ENCODE assay signal across 36 mouse cellular contexts in genomic region chr4:141713598-141714142, GRCm38 (mm10). TPM values are rescaled to one million over a fixed set of nuclear protein-coding genes. Genes with fewer than 3 reads are reported as not detected.
DNase-seq lines count a peak whose midpoint lies in the region; ATAC-seq and TF ChIP-seq lines count a peak whose summit lies in the region.
"Had no signal": no experiment of that assay in that cellular context is flagged by ENCODE, and none has a peak within 500 bp of the region (broad histone marks: within the 10 kb centered on the region; RNA-seq: fewer than 3 reads in every experiment).

No protein-coding gene starts in this region.

- no peaks in the 10 kb centered on the region for H3K4me1 ChIP-seq in hindbrain, embryonic 16.5 days (ENCODE audit: control insufficient read depth, insufficient read depth, low read depth, low read length)
- H3K4me1 ChIP-seq: hindbrain, embryonic 12.5 days; midbrain, embryonic 12.5 days; neural tube, embryonic 12.5 days had no signal

- no peak overlapping the region for H3K4me2 ChIP-seq in hindbrain, embryonic 16.5 days (ENCODE audit: low read length)
- H3K4me2 ChIP-seq: embryonic facial prominence, embryonic 13.5 days; heart, embryonic 15.5 days; hindbrain, embryonic 12.5 days; limb, embryonic 13.5 days; liver, embryonic 11.5 days; midbrain, embryonic 12.5 days; neural tube, embryonic 12.5 days had no signal

- intact Hi-C loops in gastrocnemius, adult 2 months (cut with DNase I) = no loop called here

- peak overlapping the region; percentile 9 for H3K4me3 ChIP-seq in gastrocnemius, adult 2 months
- no peak overlapping the region for H3K4me3 ChIP-seq in hindbrain, embryonic 16.5 days (ENCODE audit: low read length)
- H3K4me3 ChIP-seq: embryonic facial prominence, embryonic 13.5 days; forebrain, embryonic 10.5 days; heart, embryonic 15.5 days; hindbrain, embryonic 12.5 days; limb, embryonic 13.5 days; midbrain, embryonic 12.5 days; myocyte; neural tube, embryonic 12.5 days had no signal

- ATAC-seq in hematopoietic stem cell, adult 5-6 weeks (replicated peaks in 1 of 2; ENCODE audit: insufficient read depth in 1 of 2, low FRiP score in 2 of 2, low TSS enrichment in 1 of 2, low read depth in 1 of 2, poor library complexity in 2 of 2, severe bottlenecking in 2 of 2) = peak; percentile 75 to 87
- no peak for ATAC-seq in hindbrain, embryonic 16.5 days
- ATAC-seq: forebrain, embryonic 16.5 days; intestine, embryonic 16.5 days had no signal

- no peaks in the 10 kb centered on the region for H3K27me3 ChIP-seq in hindbrain, embryonic 16.5 days (replicated peaks; ENCODE audit: control insufficient read depth, insufficient read depth, low read length)
- H3K27me3 ChIP-seq: embryonic facial prominence, embryonic 13.5 days; heart, embryonic 15.5 days; hindbrain, embryonic 12.5 days; limb, embryonic 13.5 days; midbrain, embryonic 12.5 days; neural tube, embryonic 12.5 days had no signal

- DNase-seq in gastrocnemius, adult 2 months = no peak
- no peak for DNase-seq in gastrocnemius, adult 8-10 months (ENCODE audit: low spot score in 2 of 2)
- DNase-seq in 416B (ENCODE audit: low read depth) (peak; percentile 54), MEL-GATA-1-ER (ENCODE audit: extremely low read depth, low read depth) (peak; percentile 71)
- no peak for DNase-seq in cerebellum, postnatal 4 days (ENCODE audit: low spot score in 2 of 2)
- DNase-seq in cerebellum, adult 8-10 months = no peak
- DNase-seq: adrenal gland, postnatal 25 days; cerebellum, adult 2 months; cerebellum, postnatal 36 days; gastrocnemius, postnatal 10 days; kidney, adult 9 months; kidney, postnatal 10 days; layer of hippocampus, adult 9-11 months; right cerebral cortex, postnatal 4 days; thymus, adult 18-20 months; thymus, postnatal 25 days had no signal

- peaks cover 11% of the 10 kb centered on the region for H3K36me3 ChIP-seq in hindbrain, embryonic 16.5 days (ENCODE audit: control insufficient read depth, insufficient read depth, low read length)

- TF ChIP-seq CTCF in gastrocnemius, adult 2 months (IDR thresholded peaks at IDR 0.05) = no peak

- WGBS in hindbrain, embryonic 16.5 days = 86% methylated on average over 5 of the region's 5 CpGs

- H3K9ac ChIP-seq in hindbrain, embryonic 16.5 days (ENCODE audit: low read depth, low read length) = no peak overlapping the region
- H3K9ac ChIP-seq: embryonic facial prominence, embryonic 13.5 days; heart, embryonic 15.5 days; hindbrain, embryonic 12.5 days; limb, embryonic 13.5 days; midbrain, embryonic 12.5 days; neural tube, embryonic 12.5 days had no signal

- peak overlapping the region; percentile 93 for H3K27ac ChIP-seq in gastrocnemius, adult 2 months
- no peak overlapping the region for H3K27ac ChIP-seq in hindbrain, embryonic 16.5 days (ENCODE audit: low read depth, low read length)
- H3K27ac ChIP-seq: embryonic facial prominence, embryonic 13.5 days; forebrain, embryonic 10.5 days; heart, embryonic 15.5 days; hindbrain, embryonic 12.5 days; limb, embryonic 13.5 days; midbrain, embryonic 12.5 days; neural tube, embryonic 12.5 days; stomach, postnatal 0 days had no signal

- no peaks in the 10 kb centered on the region for H3K9me3 ChIP-seq in hindbrain, embryonic 16.5 days (ENCODE audit: control insufficient read depth, low read length)
- H3K9me3 ChIP-seq: embryonic facial prominence, embryonic 13.5 days; forebrain, embryonic 10.5 days; heart, embryonic 15.5 days; hindbrain, embryonic 12.5 days; limb, embryonic 13.5 days; midbrain, embryonic 12.5 days; neural tube, embryonic 12.5 days had no signal

RNA-seq across cellular contexts. Expression of gene Ddi2, which starts 9.5 kb away (rescaled TPM):
- total RNA-seq in gastrocnemius, adult 2 months (2021) = 10 to 100 TPM; 37.8 to 46.5 TPM
- 10 to 100 TPM; 53.9 to 63.4 (median 56.8) TPM for total RNA-seq in gastrocnemius, adult 8-10 months (2022)
- total RNA-seq in hematopoietic stem cell, adult 5-6 weeks (2017) = 23.6 and 28.9 TPM in 2 replicates
- 11.0 and 12.6 TPM in 2 replicates for polyA plus RNA-seq in hindbrain, embryonic 16.5 days (2015; fragmentation: Nextera tagmentation; extraction: Ambion mirVana)

RNA-seq across cellular contexts. Expression of gene Rsc1a1, which starts 28.3 kb away (rescaled TPM):
- 1 to 10 TPM; 3.8 to 5.6 TPM for total RNA-seq in gastrocnemius, adult 2 months (2021)
- 10 to 100 TPM in 2 of 4 experiments, 1 to 10 TPM in 2; 6.0 to 12.0 (median 9.2) TPM for total RNA-seq in gastrocnemius, adult 8-10 months (2022)
- 4.7 and 15.7 TPM in 2 replicates for total RNA-seq in hematopoietic stem cell, adult 5-6 weeks (2017)
- 0.32 TPM in 1 of 2 replicates, not detected in the other for polyA plus RNA-seq in hindbrain, embryonic 16.5 days (2015; fragmentation: Nextera tagmentation; extraction: Ambion mirVana)
- total RNA-seq: adrenal gland, adult 18-20 months; adrenal gland, postnatal 25 days; heart, postnatal 25 days; left cerebral cortex, postnatal 14 days had no signal
- polyA plus RNA-seq: embryonic facial prominence, embryonic 13.5 days; heart, embryonic 15.5 days; intestine, embryonic 16.5 days; liver, embryonic 11.5 days; liver, embryonic 16.5 days; lung, postnatal 0 days; midbrain, embryonic 12.5 days; midbrain, postnatal 0 days; neural tube, embryonic 12.5 days; stomach, postnatal 0 days had no signal

RNA-seq across cellular contexts. Expression of gene Agmat, which starts 32.8 kb away (rescaled TPM):
- total RNA-seq in gastrocnemius, adult 2 months (2021) = not detected
- not detected for total RNA-seq in gastrocnemius, adult 8-10 months (2022)
- total RNA-seq in hematopoietic stem cell, adult 5-6 weeks (2017) = not detected in 2 replicates
- polyA plus RNA-seq in hindbrain, embryonic 16.5 days (2015; fragmentation: Nextera tagmentation; extraction: Ambion mirVana) = 0.29 TPM in 1 of 2 replicates, not detected in the other
- total RNA-seq: midbrain, postnatal 0 days had no signal
- polyA plus RNA-seq: embryonic facial prominence, embryonic 13.5 days; forebrain, embryonic 10.5 days; forebrain, embryonic 16.5 days; hindbrain, embryonic 12.5 days; midbrain, embryonic 12.5 days; midbrain, postnatal 0 days; neural tube, embryonic 12.5 days had no signal

RNA-seq across cellular contexts. Expression of gene Plekhm2, which starts 49.0 kb away (rescaled TPM):
- 10 to 100 TPM; 32.9 to 34.7 TPM for total RNA-seq in gastrocnemius, adult 2 months (2021)
- 10 to 100 TPM; 25.0 to 32.5 (median 30.2) TPM for total RNA-seq in gastrocnemius, adult 8-10 months (2022)
- total RNA-seq in hematopoietic stem cell, adult 5-6 weeks (2017) = 9.9 and 16.5 TPM in 2 replicates
- 6.5 and 6.7 TPM in 2 replicates for polyA plus RNA-seq in hindbrain, embryonic 16.5 days (2015; fragmentation: Nextera tagmentation; extraction: Ambion mirVana)

Comparison
In these comparisons a context has a peak if more than half of its experiments do, and no peak if none do; other contexts are left out.
1. DNase-seq: peak in 416B (single experiment) and MEL-GATA-1-ER (single experiment); none in gastrocnemius, adult 2 months (single experiment), gastrocnemius, adult 8-10 months (0 of 2), cerebellum, postnatal 4 days (0 of 2) and cerebellum, adult 8-10 months (single experiment).